Mouse (Mus musculus): ENCODE measurements around the gene Cpne9. TPM values are rescaled to one million over a fixed set of nuclear protein-coding genes. Genes with fewer than 3 reads are reported as not detected.

Gene Cpne9
- polyA plus RNA-seq, 1 experiment from 2014 or later, result 0.10 TPM

- Histone ChIP-seq H3K27ac (no peak overlapping the region), H3K9me3 (no peaks in the 10 kb centered on the region), H3K9ac (no peak overlapping the region), H3K4me1 (no peaks in the 10 kb centered on the region), H3K4me3 (no peak overlapping the region), H3K4me2 (no peak overlapping the region), H3K36me3 (peaks cover 93% of the 10 kb centered on the region), H3K27me3 (no peaks in the 10 kb centered on the region)
- WGBS, result 84% methylated on average over 7 of the region's 7 CpGs
- ATAC-seq (ENCODE audit: insufficient number of reproducible peaks, low FRiP score, low TSS enrichment, low read depth), result no peak
Measured at GRCm38 (mm10) chr6:113266996-113267655, 15.0 kb upstream of the Cpne9 start.

DNA sequence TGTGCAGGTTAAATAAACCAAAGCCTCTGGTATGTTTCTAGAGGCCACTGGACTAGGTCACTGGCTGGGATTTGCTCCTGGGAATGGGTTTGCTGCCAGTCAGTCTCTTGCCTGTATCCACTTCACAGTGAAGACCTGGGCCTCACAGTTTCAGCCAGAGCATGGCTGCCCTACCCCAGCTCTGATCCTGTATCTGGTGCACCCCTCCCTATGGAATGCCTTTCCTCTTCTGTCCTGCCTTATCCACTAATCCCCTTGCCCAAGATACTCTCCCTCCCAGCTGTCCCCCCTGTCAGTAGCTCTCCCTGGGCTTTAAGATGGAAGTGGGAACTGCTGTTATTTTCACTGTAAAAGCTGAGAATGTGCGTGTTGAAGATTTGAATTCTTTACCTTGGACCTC lies 14.1 kb upstream of the Cpne9 start:
- peaks cover 93% of the 10 kb centered on the region for H3K36me3 ChIP-seq
- no peak overlapping the region for H3K4me2 ChIP-seq
- 88% methylated on average over 1 of the region's 1 CpGs for WGBS
- ATAC-seq (ENCODE audit: insufficient number of reproducible peaks, low FRiP score, low TSS enrichment, low read depth), result no peak
- no peaks in the 10 kb centered on the region for H3K4me1 ChIP-seq
- no peaks in the 10 kb centered on the region for H3K9me3 ChIP-seq
- H3K4me3 ChIP-seq, result no peak overlapping the region
- no peaks in the 10 kb centered on the region for H3K27me3 ChIP-seq
- no peak overlapping the region for H3K9ac ChIP-seq
- no peak overlapping the region for H3K27ac ChIP-seq

- Histone ChIP-seq H3K4me1 (no peaks in the 10 kb centered on the region), H3K4me2 (no peak overlapping the region), H3K4me3 (no peak overlapping the region), H3K27ac (no peak overlapping the region), H3K27me3 (no peaks in the 10 kb centered on the region), H3K36me3 (peaks cover 93% of the 10 kb centered on the region), H3K9me3 (no peaks in the 10 kb centered on the region), H3K9ac (no peak overlapping the region)
- ATAC-seq (ENCODE audit: insufficient number of reproducible peaks, low FRiP score, low TSS enrichment, low read depth), result no peak
- 84% methylated on average over 3 of the region's 3 CpGs for WGBS
Measured at GRCm38 (mm10) chr6:113272365-113272764, 9.7 kb upstream of the Cpne9 start.

DNA sequence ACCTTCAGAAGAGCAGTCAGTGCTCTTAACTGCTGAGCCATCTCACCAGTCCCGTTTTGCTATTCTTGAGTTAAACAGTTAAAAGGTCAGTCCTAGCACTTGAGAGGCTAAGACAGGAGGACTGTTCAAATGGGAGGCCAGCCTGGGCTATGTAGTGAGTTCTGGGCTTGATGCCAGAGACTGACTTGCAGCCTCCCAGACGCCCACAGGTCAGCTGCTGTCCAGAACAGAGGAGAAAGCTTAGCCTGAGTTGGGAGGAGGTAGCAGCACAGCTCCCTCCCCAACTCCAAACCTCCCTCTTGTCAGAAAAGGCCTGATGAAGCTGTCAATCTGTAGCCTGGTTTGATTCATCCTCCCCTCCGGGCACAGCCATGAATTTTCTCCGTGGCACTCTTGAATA lies 5.3 kb upstream of the Cpne9 start:
- no peak overlapping the region for H3K4me3 ChIP-seq
- peaks cover 75% of the 10 kb centered on the region for H3K36me3 ChIP-seq
- H3K4me2 ChIP-seq, result no peak overlapping the region
- no peaks in the 10 kb centered on the region for H3K9me3 ChIP-seq
- 74% methylated on average over 4 of the region's 4 CpGs for WGBS
- H3K9ac ChIP-seq, result no peak overlapping the region
- ATAC-seq (ENCODE audit: insufficient number of reproducible peaks, low FRiP score, low TSS enrichment, low read depth), result no peak
- no peaks in the 10 kb centered on the region for H3K4me1 ChIP-seq
- peaks cover 4% of the 10 kb centered on the region; the same call in 1 of the 2 replicates for H3K27me3 ChIP-seq
- H3K27ac ChIP-seq, result no peak overlapping the region

DNA sequence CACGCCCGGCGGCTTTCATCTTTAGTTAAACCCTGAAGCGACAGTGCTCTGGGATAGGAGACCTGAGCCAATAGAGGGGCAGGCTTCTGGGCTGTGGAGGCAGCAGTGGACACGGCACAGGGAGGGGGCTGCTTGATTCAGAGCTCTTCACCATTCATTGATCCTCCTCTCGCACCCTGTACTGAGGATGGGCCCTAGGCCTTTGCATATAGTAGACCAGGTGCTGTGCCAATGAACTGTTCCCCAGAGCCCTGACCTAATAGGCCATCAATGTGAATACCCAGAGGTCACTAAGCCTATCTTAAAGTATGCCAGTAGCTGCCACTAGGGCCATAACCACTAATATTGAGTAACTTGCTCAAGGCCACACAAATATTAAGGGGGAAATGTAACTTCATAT lies 431 bp upstream of the Cpne9 start:
- H3K27ac ChIP-seq, result no peak overlapping the region
- H3K36me3 ChIP-seq, result peaks cover 32% of the 10 kb centered on the region
- WGBS, result 64% methylated on average over 6 of the region's 6 CpGs
- no peak for ATAC-seq (ENCODE audit: insufficient number of reproducible peaks, low FRiP score, low TSS enrichment, low read depth)
- H3K9me3 ChIP-seq, result no peaks in the 10 kb centered on the region
- H3K4me3 ChIP-seq, result no peak overlapping the region
- no peak overlapping the region for H3K4me2 ChIP-seq
- H3K9ac ChIP-seq, result no peak overlapping the region
- peaks cover 14% of the 10 kb centered on the region for H3K4me1 ChIP-seq
- peaks cover 39% of the 10 kb centered on the region for H3K27me3 ChIP-seq

DNA sequence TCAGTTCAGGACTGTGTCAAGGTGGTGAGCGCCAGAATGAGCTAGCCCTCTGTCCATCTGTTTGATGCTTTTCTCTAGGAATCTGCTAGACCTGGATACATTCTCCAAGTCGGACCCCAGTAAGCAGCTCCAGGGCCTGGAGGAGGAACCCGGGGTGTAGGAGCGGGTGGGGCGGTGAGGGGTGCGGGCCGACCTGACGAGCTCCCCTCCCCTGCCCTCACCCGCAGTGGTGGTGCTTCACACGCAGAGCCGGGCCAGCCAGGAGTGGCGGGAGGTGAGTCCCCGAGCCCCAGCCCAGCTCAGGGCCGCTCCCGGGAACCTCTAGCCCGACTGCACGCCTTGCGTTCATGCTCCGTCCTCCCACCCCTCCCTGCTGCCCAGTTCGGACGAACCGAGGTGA lies 862 bp downstream of the Cpne9 start:
- WGBS, result 1% methylated on average over 21 of the region's 22 CpGs
- peak overlapping the region; percentile 11; the same call in 1 of the 2 replicates for H3K4me3 ChIP-seq

DNA sequence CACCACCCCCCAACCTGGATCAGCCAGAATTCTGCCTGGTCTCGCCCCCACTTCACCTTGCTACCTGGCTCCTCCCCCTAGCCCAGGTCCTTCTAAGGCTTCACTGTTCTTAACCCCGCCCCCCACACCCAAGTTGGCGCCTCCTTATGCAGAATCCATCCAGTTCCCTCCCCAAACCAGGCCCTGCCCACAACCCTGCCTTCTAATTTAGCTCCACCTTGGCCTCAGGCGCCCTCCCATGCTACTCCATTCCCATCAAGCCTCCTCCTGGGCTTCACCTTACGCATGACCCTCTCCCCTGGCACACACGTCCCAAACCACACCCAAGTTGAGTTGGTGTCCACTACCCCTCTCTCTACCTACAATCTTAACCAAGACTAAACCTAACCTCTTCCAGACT lies 1.4 kb downstream of the Cpne9 start:
- no peak overlapping the region for H3K27ac ChIP-seq
- peaks cover 39% of the 10 kb centered on the region for H3K27me3 ChIP-seq
- H3K9ac ChIP-seq, result no peak overlapping the region
- H3K4me2 ChIP-seq, result no peak overlapping the region
- no peaks in the 10 kb centered on the region for H3K9me3 ChIP-seq
- WGBS, result 5% methylated on average over 6 of the region's 6 CpGs
- no peak for ATAC-seq (ENCODE audit: insufficient number of reproducible peaks, low FRiP score, low TSS enrichment, low read depth)
- no peak overlapping the region for H3K4me3 ChIP-seq
- H3K36me3 ChIP-seq, result peaks cover 16% of the 10 kb centered on the region
- peaks cover 14% of the 10 kb centered on the region for H3K4me1 ChIP-seq

More for the DNA sequence above, 862 bp downstream of the Cpne9 start:
- ATAC-seq (ENCODE audit: insufficient number of reproducible peaks, low FRiP score, low TSS enrichment, low read depth), result no peak
- H3K9ac ChIP-seq, result no peak overlapping the region
- peaks cover 39% of the 10 kb centered on the region for H3K27me3 ChIP-seq
- no peak overlapping the region for H3K4me2 ChIP-seq
- H3K27ac ChIP-seq, result no peak overlapping the region
- H3K36me3 ChIP-seq, result peaks cover 21% of the 10 kb centered on the region
- no peaks in the 10 kb centered on the region for H3K9me3 ChIP-seq
- peaks cover 14% of the 10 kb centered on the region for H3K4me1 ChIP-seq

GRCm38 (mm10) chr6:113284931-113285330 lies 2.8 kb downstream of the Cpne9 start:
- Histone ChIP-seq H3K4me3 (no peak overlapping the region), H3K4me2 (no peak overlapping the region), H3K27me3 (peaks cover 39% of the 10 kb centered on the region), H3K27ac (no peak overlapping the region), H3K9me3 (no peaks in the 10 kb centered on the region), H3K4me1 (peaks cover 14% of the 10 kb centered on the region), H3K9ac (no peak overlapping the region), H3K36me3 (peaks cover 8% of the 10 kb centered on the region)
- ATAC-seq (ENCODE audit: insufficient number of reproducible peaks, low FRiP score, low TSS enrichment, low read depth), result no peak
- WGBS, result 72% methylated on average over 3 of the region's 3 CpGs

GRCm38 (mm10) chr6:113286316-113286715 lies 4.2 kb downstream of the Cpne9 start:
- H3K4me3 ChIP-seq, result no peak overlapping the region
- H3K4me1 ChIP-seq, result peaks cover 14% of the 10 kb centered on the region
- H3K36me3 ChIP-seq, result no peaks in the 10 kb centered on the region
- no peak overlapping the region for H3K27ac ChIP-seq
- H3K9ac ChIP-seq, result no peak overlapping the region
- H3K27me3 ChIP-seq, result peaks cover 39% of the 10 kb centered on the region
- ATAC-seq (ENCODE audit: insufficient number of reproducible peaks, low FRiP score, low TSS enrichment, low read depth), result no peak
- H3K4me2 ChIP-seq, result no peak overlapping the region
- no peaks in the 10 kb centered on the region for H3K9me3 ChIP-seq
- 55% methylated on average over 1 of the region's 1 CpGs for WGBS

- Histone ChIP-seq H3K27me3 (peaks cover 30% of the 10 kb centered on the region), H3K36me3 (no peaks in the 10 kb centered on the region), H3K4me1 (peaks cover 12% of the 10 kb centered on the region), H3K9ac (no peak overlapping the region), H3K9me3 (no peaks in the 10 kb centered on the region), H3K27ac (no peak overlapping the region), H3K4me3 (no peak overlapping the region), H3K4me2 (no peak overlapping the region)
- no peak for ATAC-seq (ENCODE audit: insufficient number of reproducible peaks, low FRiP score, low TSS enrichment, low read depth)
- WGBS, result 68% methylated on average over 4 of the region's 4 CpGs
Measured at GRCm38 (mm10) chr6:113287236-113287635, 5.1 kb downstream of the Cpne9 start.

DNA sequence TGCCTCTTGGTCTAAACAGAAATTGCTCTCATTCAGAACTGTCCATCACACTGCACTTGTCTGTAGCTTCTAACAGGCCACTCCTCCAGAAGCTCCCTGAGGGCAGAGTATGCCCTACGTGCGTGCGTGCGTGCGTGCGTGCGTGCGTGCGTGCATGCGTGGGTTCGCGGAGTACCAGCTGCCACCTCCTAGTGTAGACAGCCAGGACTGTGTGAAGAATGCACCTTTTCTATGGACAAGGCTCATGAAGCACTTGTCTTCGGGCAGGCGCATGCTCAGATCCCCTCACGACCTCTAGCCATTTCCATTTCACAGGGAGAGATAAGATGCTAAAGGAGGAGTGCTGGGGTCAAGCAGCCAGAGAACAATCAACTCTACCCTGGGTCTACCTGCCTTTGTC lies 7.2 kb downstream of the Cpne9 start:
- WGBS, result 87% methylated on average over 15 of the region's 15 CpGs
- H3K9ac ChIP-seq, result no peak overlapping the region
- H3K27me3 ChIP-seq, result peaks cover 9% of the 10 kb centered on the region
- H3K9me3 ChIP-seq, result no peaks in the 10 kb centered on the region
- ATAC-seq (ENCODE audit: insufficient number of reproducible peaks, low FRiP score, low TSS enrichment, low read depth), result no peak
- H3K36me3 ChIP-seq, result no peaks in the 10 kb centered on the region
- no peaks in the 10 kb centered on the region for H3K4me1 ChIP-seq
- H3K27ac ChIP-seq, result no peak overlapping the region
- H3K4me2 ChIP-seq, result no peak overlapping the region
- H3K4me3 ChIP-seq, result no peak overlapping the region

- 62% methylated on average over 6 of the region's 6 CpGs for WGBS
- H3K4me1 ChIP-seq, result no peaks in the 10 kb centered on the region
- H3K9ac ChIP-seq, result no peak overlapping the region
- no peak overlapping the region for H3K27ac ChIP-seq
- H3K9me3 ChIP-seq, result no peaks in the 10 kb centered on the region
- H3K27me3 ChIP-seq, result no peaks in the 10 kb centered on the region
- ATAC-seq (ENCODE audit: insufficient number of reproducible peaks, low FRiP score, low TSS enrichment, low read depth), result no peak
- H3K4me3 ChIP-seq, result no peak overlapping the region
- no peaks in the 10 kb centered on the region for H3K36me3 ChIP-seq
- no peak overlapping the region for H3K4me2 ChIP-seq
Measured at GRCm38 (mm10) chr6:113290346-113290745, 8.2 kb downstream of the Cpne9 start.

DNA sequence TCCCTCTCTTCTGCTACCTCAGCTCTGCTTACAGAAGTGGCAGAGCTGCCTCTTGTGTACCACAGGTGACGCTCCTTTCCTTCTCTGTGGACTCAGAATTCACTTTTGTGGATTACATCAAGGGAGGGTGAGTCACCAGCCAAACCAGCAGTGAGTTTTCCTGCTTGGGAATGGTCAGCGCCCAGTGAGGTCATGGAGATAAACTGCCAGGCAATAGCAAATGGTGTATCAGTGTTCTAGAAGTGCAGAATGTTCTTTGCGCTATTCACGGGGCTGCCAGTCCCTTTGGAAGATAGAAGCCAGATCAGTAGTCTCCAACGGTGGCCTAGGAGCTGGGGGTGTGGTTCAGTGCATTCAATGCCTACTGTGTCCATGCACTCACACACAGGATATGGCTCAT lies 10.8 kb downstream of the Cpne9 start:
- no peaks in the 10 kb centered on the region for H3K9me3 ChIP-seq
- 72% methylated on average over 5 of the region's 5 CpGs for WGBS
- ATAC-seq (ENCODE audit: insufficient number of reproducible peaks, low FRiP score, low TSS enrichment, low read depth), result no peak

More for the DNA sequence above, 10.8 kb downstream of the Cpne9 start:
- Histone ChIP-seq H3K4me1 (no peaks in the 10 kb centered on the region), H3K4me2 (no peak overlapping the region), H3K36me3 (no peaks in the 10 kb centered on the region), H3K9ac (no peak overlapping the region), H3K27me3 (no peaks in the 10 kb centered on the region), H3K4me3 (no peak overlapping the region), H3K27ac (no peak overlapping the region)

All from limb, embryonic 15.5 days (tissue).